Mouse (Mus musculus): Measurements from ENCODE around the gene Mlh3. TPM values are rescaled to one million over a fixed set of nuclear protein-coding genes. Genes with fewer than 3 reads are reported as not detected.

The Mlh3 gene
- total RNA-seq (2012; rRNA removed) (7.3 and 8.5 TPM in 2 replicates), polyA plus RNA-seq (2012; ENCODE audit: insufficient read depth in 1 of 2, insufficient read length in 2 of 2, low read depth in 1 of 2, low replicate concordance in 2 of 2, missing spikeins in 1 of 2) (1 to 10 TPM in 1 of 2 experiments, not detected in 1; 8.6 TPM)

- Histone ChIP-seq H3K4me3 (ENCODE audit: control insufficient read depth in 1 of 2, insufficient read depth in 1 of 2, low read depth in 2 of 2, low read length in 2 of 2) (peak within 1 kb of the TSS; percentile 76 to 88), H3K36me3 (ENCODE audit: control insufficient read depth in 1 of 2, insufficient read depth in 2 of 2, low read length in 2 of 2) (peaks cover 0 to 6% of the 10 kb centered on the region in 2 experiments; a peak in 2 of 4 replicates), H3K27me3 (ENCODE audit: control insufficient read depth in 1 of 2, insufficient read depth in 2 of 2, low read length in 2 of 2) (no peaks in the 10 kb centered on the region), H3K4me1 (ENCODE audit: control insufficient read depth in 1 of 2, insufficient read depth in 2 of 2, low read length in 2 of 2) (peaks cover 3 to 6% of the 10 kb centered on the region in 2 experiments), H3K79me2 (ENCODE audit: control insufficient read depth, insufficient read depth, low read length, poor library complexity) (no peaks in the 10 kb centered on the region; the same call in 1 of the 2 replicates), H3K9ac (ENCODE audit: control insufficient read depth, low read depth, low read length, poor library complexity, severe bottlenecking) (peak within 1 kb of the TSS; percentile 89), H3K9me3 (replicated peaks; ENCODE audit: insufficient read depth, low read length) (no peaks in the 10 kb centered on the region), H3K27ac (ENCODE audit: control insufficient read depth, low read depth, low read length) (peak within 1 kb of the TSS; percentile 72)
- DNase-seq (ENCODE audit: low read depth, low spot score) = peak; percentile 85
- TF ChIP-seq RAD21 (IDR thresholded peaks at IDR 0.05; ENCODE audit: low read depth, low read length) (no peak), CHD1 (IDR thresholded peaks at IDR 0.05; ENCODE audit: low read depth, low read length) (no peak), NRF1 (IDR thresholded peaks at IDR 0.05; ENCODE audit: insufficient read depth, low read depth, low read length, poor library complexity, severe bottlenecking) (peak; percentile 95), ETS1 (IDR thresholded peaks at IDR 0.05; ENCODE audit: low read depth, low read length) (no peak), HCFC1 (IDR thresholded peaks at IDR 0.05; ENCODE audit: low read depth, low read length) (peak; percentile 42; the same call in 1 of the 2 replicates), ZC3H11A (IDR thresholded peaks at IDR 0.05; ENCODE audit: low read depth, low read length) (no peak), USF1 (IDR thresholded peaks at IDR 0.05; ENCODE audit: low read depth, low read length) (peak; percentile 63; the same call in 1 of the 2 replicates), UBTF (IDR thresholded peaks at IDR 0.05; ENCODE audit: borderline replicate concordance, insufficient read depth, low read depth, low read length) (no peak), CTCF (IDR thresholded peaks at IDR 0.05 in 2 of 3, conservative IDR thresholded peaks at IDR 0.05 in 1 of 3; ENCODE audit: control insufficient read depth in 1 of 3, insufficient read depth in 1 of 3, low read depth in 2 of 3, low read length in 3 of 3, poor library complexity in 1 of 3, severe bottlenecking in 1 of 3) (0 out of 6 replicates have a peak, but pooled peaks of 1 of the 3 experiments have one; percentile 12), GATA1 (IDR thresholded peaks at IDR 0.05; ENCODE audit: low read depth, low read length) (no peak), POLR2AphosphoS5 (IDR thresholded peaks at IDR 0.05; ENCODE audit: borderline replicate concordance, low read depth, low read length) (no peak), RCOR1 (IDR thresholded peaks at IDR 0.05; ENCODE audit: low read depth, low read length) (no peak), MAZ (IDR thresholded peaks at IDR 0.05; ENCODE audit: low read depth, low read length) (no peak), NELFE (IDR thresholded peaks at IDR 0.05; ENCODE audit: low read depth, low read length) (peak; percentile 52), SIN3A (IDR thresholded peaks at IDR 0.05; ENCODE audit: low read length) (no peak; the same call in 1 of the 2 replicates), BHLHE40 (IDR thresholded peaks at IDR 0.05; ENCODE audit: borderline replicate concordance, low read depth, low read length) (peak; percentile 53; the same call in 1 of the 2 replicates), POLR2A (IDR thresholded peaks at IDR 0.05; ENCODE audit: control insufficient read depth in 1 of 2, insufficient read depth in 1 of 2, low read depth in 1 of 2, low read length in 2 of 2, poor library complexity in 1 of 2) (peak; percentile 47 to 70; a peak in 2 of 4 replicates), CHD2 (IDR thresholded peaks at IDR 0.05; ENCODE audit: low read length) (no peak), MAX (IDR thresholded peaks at IDR 0.05; ENCODE audit: low read length) (peak; percentile 77), ZMIZ1 (IDR thresholded peaks at IDR 0.05; ENCODE audit: low read depth, low read length) (0 out of 2 replicates have a peak, but pooled peaks have one; percentile 36), KAT2A (conservative IDR thresholded peaks at IDR 0.05; ENCODE audit: low read depth, low read length) (no peak)
Measured at GRCm38 (mm10) chr12:85270319-85270718, at the start of gene Mlh3. TSS of gene Mlh3 (minus strand) at chr12:85270599.
